Mouse (Mus musculus): ENCODE results near the gene Srpk2.

GRCm38 (mm10) chr5:23502317-23502937 is 182.0 kb downstream of the Srpk2 start:
- TF ChIP-seq CTCF (IDR thresholded peaks at IDR 0.05; ENCODE audit: control insufficient read depth, insufficient read depth, low read length), result no peak
- no peak for TF ChIP-seq POLR2A (IDR thresholded peaks at IDR 0.05; ENCODE audit: borderline replicate concordance, control insufficient read depth, low read depth, low read length)
